Mouse (Mus musculus) midbrain, embryonic 13.5 days (tissue): ENCODE results near the gene Slc20a1. TPM values are rescaled to one million over a fixed set of nuclear protein-coding genes. Genes with fewer than 3 reads are reported as not detected.

Source experiments
- ATAC-seq: fragments of 200-750 bp; cut with Nextera tagmentation; 2 replicates; pipeline ENCODE4 v1.8.0; 2017; ENCODE audit warnings: mild to moderate bottlenecking, moderate TSS enrichment, moderate library complexity
- H3K27ac ChIP-seq: fragments of 300-500 bp; sonication (generic); 2 replicates; pipeline ENCODE4 v1.5.1; 2015; ENCODE audit warnings: inconsistent platforms, mild to moderate bottlenecking, moderate library complexity
- H3K27me3 ChIP-seq: fragments of 300-500 bp; sonication (generic); 2 replicates; pipeline ENCODE4 v1.6.1; 2015; ENCODE audit warnings: mild to moderate bottlenecking, inconsistent platforms
- H3K36me3 ChIP-seq: fragments of 300-500 bp; sonication (generic); 2 replicates; pipeline ENCODE4 v1.6.1; 2015; ENCODE audit warnings: mild to moderate bottlenecking, inconsistent platforms
- H3K4me1 ChIP-seq: fragments of 300-500 bp; sonication (generic); replicated peaks from 2 replicates; pipeline ENCODE4 v1.6.1; 2015; ENCODE audit warnings: inconsistent platforms
- H3K4me2 ChIP-seq: fragments of 300-500 bp; sonication (generic); replicated peaks from 2 replicates; pipeline ENCODE4 v1.6.1; 2015; ENCODE audit warnings: moderate library complexity, mild to moderate bottlenecking, inconsistent platforms
- H3K4me3 ChIP-seq: fragments of 300-500 bp; sonication (generic); replicated peaks from 2 replicates; pipeline ENCODE4 v1.5.1; 2015; ENCODE audit warnings: mild to moderate bottlenecking, inconsistent platforms
- H3K9ac ChIP-seq: fragments of 300-500 bp; sonication (generic); replicated peaks from 2 replicates; pipeline ENCODE4 v1.6.1; 2015; ENCODE audit warnings: mild to moderate bottlenecking, inconsistent platforms
- H3K9me3 ChIP-seq: fragments of 300-500 bp; sonication (generic); 2 replicates; pipeline ENCODE4 v1.6.1; 2016; ENCODE audit warnings: mild to moderate bottlenecking, inconsistent platforms
- WGBS: fragments of 180-500 bp; shearing (Covaris S2); methylation state at CpG from one replicate; pipeline ENCODE4 v1.1.7; 2015; 5-methylcytosine and 5-hydroxymethylcytosine counted together
- polyA plus RNA-seq: library from polyadenylated mRNA; unstranded; fragments of >200 nt; fragmentation: Nextera tagmentation; extraction: Ambion mirVana; gene quantifications from 2 replicates; pipeline ENCODE4 v1.2.1, GENCODE M21; 2015

The Slc20a1 gene
- 52.4 and 53.1 TPM in 2 replicates for polyA plus RNA-seq

DNA sequence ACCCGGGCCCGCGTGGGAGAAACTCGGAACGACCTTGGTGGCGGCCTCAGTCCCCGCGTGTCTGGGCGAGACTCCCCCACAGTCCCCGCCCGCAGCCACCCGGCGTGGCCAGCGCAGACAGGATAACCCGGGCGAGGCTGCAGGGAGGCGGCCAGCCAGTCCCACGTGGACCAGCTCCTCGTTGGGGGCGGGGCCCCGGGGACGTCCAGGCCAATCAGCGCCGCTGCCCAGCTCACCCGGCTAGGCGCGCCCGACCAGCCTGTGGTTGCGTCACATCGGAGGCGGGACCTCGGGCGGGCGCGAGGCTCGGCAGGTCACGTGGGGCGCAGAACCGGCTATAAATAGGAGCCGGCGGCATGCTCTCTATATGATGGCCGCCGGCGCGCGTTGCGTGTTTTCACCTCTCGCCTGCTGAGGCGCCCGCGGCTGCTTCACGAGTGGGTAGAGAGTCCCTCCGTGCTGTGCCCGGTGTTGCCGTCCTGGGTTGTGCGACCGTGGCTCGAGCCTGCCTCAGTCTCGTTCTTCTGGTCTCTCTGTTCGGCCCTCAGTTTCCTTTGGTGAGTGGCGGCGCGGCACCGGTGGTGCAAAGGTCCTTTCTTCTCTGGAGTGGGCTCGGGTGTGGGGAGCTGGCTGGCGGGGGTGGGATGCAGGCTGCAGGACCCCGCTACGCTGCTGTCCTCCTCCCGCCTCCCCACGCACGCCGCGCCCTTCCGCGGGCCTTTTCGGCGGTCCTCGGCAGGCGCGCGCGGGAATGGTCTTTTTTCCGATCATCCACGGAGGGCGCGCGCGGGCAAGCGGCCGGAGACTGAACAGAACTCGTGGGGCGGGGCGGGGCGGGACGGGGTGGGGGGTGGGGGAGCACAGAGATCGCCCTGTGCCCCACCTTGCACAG lies at the start of gene Slc20a1:
Gene Slc20a1, plus strand, starts transcription at position 329 of the 892 bp plus-strand sequence.
- Histone ChIP-seq H3K4me2 (peak within 1 kb of the TSS; percentile 90), H3K4me3 (peak within 1 kb of the TSS; percentile 88), H3K9ac (peak within 1 kb of the TSS; percentile 90), H3K27ac (peak within 1 kb of the TSS; percentile 93), H3K4me1 (peaks cover 32% of the 10 kb centered on the region), H3K36me3 (peaks cover 21% of the 10 kb centered on the region), H3K27me3 (no peaks in the 10 kb centered on the region), H3K9me3 (no peaks in the 10 kb centered on the region)
- peak; percentile 99 for ATAC-seq
- WGBS, result under 1% methylated on average over 94 of the region's 96 CpGs

DNA sequence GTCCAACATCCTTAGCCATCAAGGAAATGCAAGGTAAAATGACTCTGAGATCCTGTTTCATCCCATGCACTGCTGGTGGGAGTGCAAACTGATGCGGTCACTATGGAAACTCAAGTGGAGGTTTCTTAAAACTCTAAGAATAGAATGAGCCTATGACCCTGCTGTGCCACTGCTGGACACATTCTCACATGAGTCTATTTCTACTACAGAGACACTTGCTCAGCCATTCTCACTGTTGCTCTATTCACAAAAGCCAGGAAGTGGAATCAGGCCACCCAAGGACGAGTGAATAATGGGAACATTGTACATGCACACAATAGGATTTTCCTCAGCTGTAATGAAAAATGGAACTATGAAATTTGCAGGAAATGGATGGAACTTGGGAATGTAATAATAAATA lies 49.7 kb upstream of the Slc20a1 start:
- 18% methylated on average over 2 of the region's 2 CpGs for WGBS
- no peak overlapping the region for H3K9ac ChIP-seq
- ATAC-seq, result no peak
- no peaks in the 10 kb centered on the region for H3K36me3 ChIP-seq
- no peak overlapping the region for H3K4me3 ChIP-seq
- no peak overlapping the region for H3K27ac ChIP-seq
- H3K4me2 ChIP-seq, result no peak overlapping the region
- H3K27me3 ChIP-seq, result peaks cover 7% of the 10 kb centered on the region; the same call in 1 of the 2 replicates
- H3K9me3 ChIP-seq, result no peaks in the 10 kb centered on the region
- no peaks in the 10 kb centered on the region for H3K4me1 ChIP-seq

DNA sequence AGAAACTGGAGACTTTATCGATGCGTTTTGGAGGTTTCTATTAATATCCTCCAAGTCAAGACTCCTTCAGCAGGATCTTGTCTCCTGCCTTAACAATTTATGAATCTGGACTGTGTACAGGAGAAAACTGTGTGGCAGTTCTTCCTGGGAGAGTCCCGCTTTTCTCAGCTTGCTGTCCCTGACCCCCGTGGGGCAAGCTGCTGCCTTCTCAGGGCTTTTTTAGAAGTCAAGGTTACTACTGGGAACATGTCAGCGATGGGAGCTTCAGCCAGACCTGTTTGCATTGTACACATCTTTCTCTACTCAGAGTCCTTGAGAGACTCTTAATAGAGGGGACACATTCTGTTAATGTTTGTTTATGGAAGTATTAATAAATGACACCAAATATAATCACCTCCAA lies 48.2 kb upstream of the Slc20a1 start:
- Histone ChIP-seq H3K9me3 (no peaks in the 10 kb centered on the region), H3K27me3 (peaks cover 7% of the 10 kb centered on the region; the same call in 1 of the 2 replicates), H3K27ac (no peak overlapping the region), H3K9ac (no peak overlapping the region), H3K4me1 (no peaks in the 10 kb centered on the region), H3K36me3 (no peaks in the 10 kb centered on the region), H3K4me2 (no peak overlapping the region), H3K4me3 (no peak overlapping the region)
- 80% methylated on average over 5 of the region's 5 CpGs for WGBS
- no peak for ATAC-seq

DNA sequence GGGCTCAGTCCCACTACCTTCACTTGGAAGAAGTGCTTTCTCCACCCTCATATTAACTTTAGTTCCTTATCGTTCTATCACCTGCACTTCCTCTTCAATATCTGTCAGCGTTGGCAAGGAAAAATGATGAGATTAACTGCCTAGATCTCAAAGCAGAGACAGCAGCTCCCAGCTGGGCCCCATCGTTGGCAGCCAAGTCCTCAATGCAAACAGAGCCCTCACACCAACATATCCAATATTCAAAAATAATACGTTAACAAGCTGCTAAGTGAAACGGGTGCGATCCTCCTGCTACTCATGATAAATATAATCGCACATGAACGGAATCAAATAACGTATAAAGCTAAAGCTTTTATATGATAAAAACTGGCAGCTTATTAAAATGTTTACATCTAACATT lies 47.5 kb upstream of the Slc20a1 start:
- no peak overlapping the region for H3K9ac ChIP-seq
- no peak overlapping the region for H3K27ac ChIP-seq
- H3K4me3 ChIP-seq, result no peak overlapping the region
- ATAC-seq, result no peak
- no peak overlapping the region for H3K4me2 ChIP-seq
- no peaks in the 10 kb centered on the region for H3K4me1 ChIP-seq
- peaks cover 7% of the 10 kb centered on the region; the same call in 1 of the 2 replicates for H3K27me3 ChIP-seq
- no peaks in the 10 kb centered on the region for H3K36me3 ChIP-seq
- 86% methylated on average over 9 of the region's 9 CpGs for WGBS
- H3K9me3 ChIP-seq, result no peaks in the 10 kb centered on the region

DNA sequence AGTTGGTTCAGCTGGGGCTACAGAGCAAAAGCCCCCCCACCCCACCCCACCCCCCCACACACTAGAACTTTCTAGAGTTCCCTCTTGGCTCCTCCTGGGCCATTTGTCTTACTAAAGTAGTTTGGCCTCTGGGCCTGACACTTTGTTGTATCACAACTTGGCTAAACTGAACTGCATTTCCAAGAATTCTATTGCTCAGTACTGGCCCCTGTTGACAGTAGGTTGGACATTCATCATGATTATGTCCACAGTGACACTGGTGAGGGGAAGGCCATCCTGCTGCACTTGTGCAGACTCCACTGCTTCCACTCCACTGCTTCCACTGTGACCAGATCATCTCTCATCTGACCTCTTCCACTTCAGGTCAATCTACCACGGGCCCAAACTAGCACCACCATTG lies 45.8 kb upstream of the Slc20a1 start:
- Histone ChIP-seq H3K4me1 (no peaks in the 10 kb centered on the region), H3K9ac (no peak overlapping the region)

DNA sequence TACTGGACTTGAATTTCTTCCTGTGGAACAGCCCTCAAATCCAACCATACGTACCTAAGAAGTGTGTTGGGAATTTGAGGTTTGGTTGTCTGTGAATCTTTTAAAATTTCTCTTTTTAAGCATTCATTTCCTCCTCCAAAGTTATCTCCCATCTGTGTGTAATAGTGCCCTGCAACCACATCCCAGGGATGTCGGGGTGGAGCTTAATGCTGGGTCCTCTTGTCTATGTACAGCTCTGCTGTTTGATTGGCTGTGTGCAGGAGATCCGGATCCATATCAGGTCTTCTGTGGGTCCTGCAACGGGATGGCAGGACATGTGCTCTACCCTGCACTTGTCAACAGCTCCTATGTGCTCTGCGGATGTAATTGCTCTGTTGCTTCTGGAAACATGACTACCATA lies 33.7 kb upstream of the Slc20a1 start:
- H3K4me3 ChIP-seq, result no peak overlapping the region
- ATAC-seq, result no peak
- no peak overlapping the region for H3K4me2 ChIP-seq
- no peak overlapping the region for H3K9ac ChIP-seq
- 0 out of 2 replicates have a peak, but pooled peaks cover 3% of the 10 kb centered on the region for H3K9me3 ChIP-seq
- H3K36me3 ChIP-seq, result no peaks in the 10 kb centered on the region
- no peaks in the 10 kb centered on the region for H3K4me1 ChIP-seq
- no peak overlapping the region for H3K27ac ChIP-seq
- 85% methylated on average over 5 of the region's 5 CpGs for WGBS
- no peaks in the 10 kb centered on the region for H3K27me3 ChIP-seq

More for the DNA sequence above, 45.8 kb upstream of the Slc20a1 start:
- Histone ChIP-seq H3K9me3 (no peaks in the 10 kb centered on the region), H3K27ac (no peak overlapping the region), H3K36me3 (no peaks in the 10 kb centered on the region), H3K4me2 (no peak overlapping the region), H3K27me3 (peaks cover 7% of the 10 kb centered on the region; the same call in 1 of the 2 replicates), H3K4me3 (no peak overlapping the region)
- no peak for ATAC-seq
- 91% methylated on average over 1 of the region's 1 CpGs for WGBS

DNA sequence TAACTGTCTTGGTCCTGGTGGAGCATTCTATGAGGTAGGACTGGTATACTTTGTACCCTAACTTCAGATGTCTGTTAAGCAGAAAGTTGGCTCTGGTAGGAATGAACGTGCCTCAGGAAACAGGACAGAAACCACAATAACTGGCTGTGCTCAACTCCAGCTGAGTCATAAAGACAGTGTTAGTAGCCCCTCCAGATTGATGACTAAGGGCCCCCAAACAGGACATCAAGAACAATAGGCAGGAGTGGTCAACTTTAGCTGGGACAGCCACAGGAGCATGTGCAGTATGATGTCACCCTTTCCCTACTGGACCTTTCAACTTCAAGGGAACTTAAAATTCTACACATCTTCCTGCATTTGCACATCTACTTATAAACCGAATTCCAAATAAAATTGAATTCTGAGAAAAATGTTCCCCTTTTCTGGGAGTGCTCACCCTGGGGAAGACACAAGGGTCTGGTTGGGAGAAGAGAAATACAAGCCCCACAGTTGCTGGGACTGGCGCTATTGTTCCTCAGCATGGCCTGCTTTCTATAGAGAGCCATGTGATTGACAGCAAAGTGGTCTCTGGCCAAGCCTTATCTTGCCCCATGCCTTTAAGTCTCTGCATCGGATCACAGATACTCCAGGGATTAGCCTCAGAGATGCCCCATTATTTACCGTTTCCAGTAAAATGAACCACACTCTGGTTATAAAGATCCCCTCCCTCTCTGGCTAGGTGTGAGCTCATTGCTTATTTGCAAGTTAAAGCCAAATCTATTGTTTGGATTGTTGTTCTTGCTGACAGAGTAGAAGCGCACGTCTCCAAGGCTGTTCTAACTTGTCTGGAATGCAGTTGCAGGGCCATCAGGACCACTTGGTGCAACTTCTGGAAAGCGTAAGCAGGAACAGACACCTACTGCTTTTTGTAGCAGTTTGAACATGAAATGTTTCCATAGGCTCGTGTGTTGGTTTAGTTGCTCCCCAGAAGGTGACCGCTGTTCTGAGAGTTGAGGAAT lies 31.8 kb upstream of the Slc20a1 start:
- H3K27ac ChIP-seq, result no peak overlapping the region
- ATAC-seq, result no peak

DNA sequence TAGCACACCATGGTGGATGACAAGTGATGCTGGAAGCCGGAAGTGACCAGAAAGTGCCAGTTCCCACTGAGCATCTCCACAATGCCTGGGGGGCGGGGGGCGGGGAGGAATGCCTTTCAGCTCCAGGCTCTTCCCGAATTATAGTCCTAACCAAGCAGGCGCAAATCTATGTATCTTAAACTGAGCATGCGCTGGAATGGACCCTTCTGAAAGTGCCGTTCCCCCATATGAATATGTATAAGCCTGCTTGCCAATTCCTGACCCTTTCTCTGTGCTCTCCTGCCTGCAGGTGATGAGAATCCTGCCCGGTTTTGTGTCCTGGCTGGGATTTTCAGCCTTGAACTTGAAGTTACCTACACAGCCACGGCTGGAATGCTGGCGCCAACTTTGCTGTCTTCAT lies 25.2 kb upstream of the Slc20a1 start:
- Histone ChIP-seq H3K4me3 (no peak overlapping the region), H3K27ac (no peak overlapping the region), H3K27me3 (no peaks in the 10 kb centered on the region), H3K4me2 (no peak overlapping the region; the same call in 1 of the 2 replicates), H3K9ac (no peak overlapping the region), H3K36me3 (no peaks in the 10 kb centered on the region), H3K9me3 (0 out of 2 replicates have a peak, but pooled peaks cover 1% of the 10 kb centered on the region), H3K4me1 (peaks cover 4% of the 10 kb centered on the region; the same call in 1 of the 2 replicates)
- 48% methylated on average over 10 of the region's 10 CpGs for WGBS
- no peak for ATAC-seq

More for the DNA sequence above, 31.8 kb upstream of the Slc20a1 start:
- WGBS, result 70% methylated on average over 10 of the region's 10 CpGs
- Histone ChIP-seq H3K4me3 (no peak overlapping the region), H3K4me2 (no peak overlapping the region), H3K9me3 (0 out of 2 replicates have a peak, but pooled peaks cover 3% of the 10 kb centered on the region), H3K4me1 (no peaks in the 10 kb centered on the region), H3K9ac (no peak overlapping the region), H3K36me3 (no peaks in the 10 kb centered on the region), H3K27me3 (no peaks in the 10 kb centered on the region)

DNA sequence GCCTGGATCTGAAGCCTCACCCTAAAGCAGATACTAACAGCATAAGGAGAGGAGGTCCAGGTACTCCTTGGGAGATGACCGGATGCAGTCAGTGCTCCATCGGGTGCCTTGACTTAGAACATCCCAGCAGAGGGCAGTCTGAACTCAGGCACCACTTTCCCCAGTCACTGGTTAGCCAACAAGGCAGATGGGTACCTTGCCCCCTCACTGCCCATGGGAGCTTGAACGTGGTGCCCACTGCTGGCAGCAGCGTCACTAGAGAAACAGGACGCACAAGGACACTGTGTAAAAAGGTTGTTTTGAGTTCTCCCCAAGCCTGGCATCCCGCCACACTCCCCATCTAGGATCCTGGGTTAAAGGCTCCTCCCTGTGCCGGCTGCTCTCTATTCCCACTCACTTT lies 24.1 kb upstream of the Slc20a1 start:
- no peak for ATAC-seq
- H3K9ac ChIP-seq, result no peak overlapping the region
- H3K9me3 ChIP-seq, result no peaks in the 10 kb centered on the region
- 50% methylated on average over 7 of the region's 7 CpGs for WGBS
- no peak overlapping the region for H3K4me3 ChIP-seq
- peaks cover 4% of the 10 kb centered on the region; the same call in 1 of the 2 replicates for H3K4me1 ChIP-seq
- H3K4me2 ChIP-seq, result no peak overlapping the region
- no peak overlapping the region for H3K27ac ChIP-seq
- no peaks in the 10 kb centered on the region for H3K36me3 ChIP-seq
- H3K27me3 ChIP-seq, result no peaks in the 10 kb centered on the region

DNA sequence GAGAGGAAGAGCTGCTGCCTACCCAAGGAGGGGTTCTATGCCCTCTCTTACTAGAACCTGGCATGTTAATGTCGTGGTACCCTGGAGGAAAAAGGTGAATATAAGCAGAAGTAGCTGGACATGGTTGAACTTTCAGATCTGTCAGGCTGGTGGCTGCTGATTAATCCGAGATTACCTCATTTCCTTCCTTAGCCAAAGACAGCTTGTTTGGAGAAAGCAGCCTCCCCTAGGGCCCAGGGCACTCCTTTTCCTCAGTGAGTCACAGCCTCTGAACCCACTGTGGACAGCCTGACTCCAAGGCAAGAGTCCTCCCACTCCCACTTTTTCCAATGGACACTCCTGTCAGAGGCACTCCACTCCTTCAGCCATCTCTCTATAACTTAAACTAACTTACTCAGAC lies 22.9 kb upstream of the Slc20a1 start:
- H3K36me3 ChIP-seq, result no peaks in the 10 kb centered on the region
- H3K27me3 ChIP-seq, result no peaks in the 10 kb centered on the region
- no peak for ATAC-seq
- H3K27ac ChIP-seq, result no peak overlapping the region
- no peaks in the 10 kb centered on the region for H3K9me3 ChIP-seq
- H3K9ac ChIP-seq, result no peak overlapping the region
- 83% methylated on average over 2 of the region's 2 CpGs for WGBS
- no peak overlapping the region for H3K4me2 ChIP-seq
- H3K4me1 ChIP-seq, result peaks cover 4% of the 10 kb centered on the region; the same call in 1 of the 2 replicates
- H3K4me3 ChIP-seq, result no peak overlapping the region

DNA sequence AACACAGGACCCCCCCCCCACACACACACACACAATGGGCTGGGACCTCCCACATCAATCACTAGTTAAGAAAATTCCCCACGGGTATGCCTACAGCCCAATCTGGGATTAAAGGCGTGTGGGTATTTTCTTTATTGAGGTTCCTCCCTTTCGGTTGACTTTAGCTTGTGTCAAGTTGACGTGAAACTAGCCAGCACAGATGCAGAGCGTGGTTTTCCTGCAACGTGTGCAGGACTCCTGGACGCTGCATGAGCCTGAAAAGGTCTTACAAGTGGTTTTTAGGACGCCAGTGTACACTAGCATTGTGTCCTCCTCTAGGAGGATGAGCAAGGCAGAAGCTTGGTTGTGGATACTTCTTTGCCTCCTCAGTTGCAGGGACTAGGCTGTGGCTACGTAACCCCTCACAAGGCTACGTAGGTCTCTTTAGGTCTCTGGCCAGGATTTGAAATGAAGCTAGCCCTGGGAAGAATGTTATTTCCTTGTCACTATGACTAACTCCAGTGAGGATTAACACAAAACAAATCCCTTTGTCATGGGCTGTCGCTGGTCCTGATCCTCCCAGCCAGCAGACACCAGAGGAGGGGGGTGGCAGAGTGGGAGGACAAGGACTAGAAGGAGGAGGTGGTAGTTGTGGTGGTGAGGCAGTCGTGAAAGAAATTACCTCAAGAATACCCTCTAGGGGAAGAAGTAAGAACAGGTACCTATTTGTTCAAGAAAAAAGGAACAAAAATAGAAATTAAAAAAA lies 21.7 kb upstream of the Slc20a1 start:
- no peaks in the 10 kb centered on the region for H3K9me3 ChIP-seq
- peaks cover 4% of the 10 kb centered on the region; the same call in 1 of the 2 replicates for H3K4me1 ChIP-seq
- no peak overlapping the region for H3K27ac ChIP-seq
- 55% methylated on average over 12 of the region's 12 CpGs for WGBS
- no peak for ATAC-seq
- no peaks in the 10 kb centered on the region for H3K27me3 ChIP-seq
- no peaks in the 10 kb centered on the region for H3K36me3 ChIP-seq
- H3K4me3 ChIP-seq, result no peak overlapping the region
- no peak overlapping the region for H3K4me2 ChIP-seq
- H3K9ac ChIP-seq, result no peak overlapping the region
